Mouse (Mus musculus): ENCODE data around the gene Grhl1. TPM values are rescaled to one million over a fixed set of nuclear protein-coding genes. Genes with fewer than 3 reads are reported as not detected.

Gene Grhl1
- polyA plus RNA-seq, 1 experiment from 2014 or later, result 2.5 TPM

GRCm38 (mm10) chr12:24565311-24565710 is 6.8 kb upstream of the Grhl1 start:
- Histone ChIP-seq H3K27me3 (peaks cover 4% of the 10 kb centered on the region; the same call in 1 of the 2 replicates), H3K9me3 (no peaks in the 10 kb centered on the region), H3K4me3 (no peak overlapping the region), H3K36me3 (no peaks in the 10 kb centered on the region), H3K9ac (no peak overlapping the region), H3K27ac (no peak overlapping the region), H3K4me2 (replicated peaks) (no peak overlapping the region), H3K4me1 (no peaks in the 10 kb centered on the region)
- WGBS, result 76% methylated on average over 6 of the region's 6 CpGs
- ATAC-seq (ENCODE audit: insufficient number of reproducible peaks, insufficient read depth, low FRiP score, low TSS enrichment), result no peak

GRCm38 (mm10) chr12:24567606-24568005 is 4.5 kb upstream of the Grhl1 start:
- Histone ChIP-seq H3K9ac (no peak overlapping the region), H3K9me3 (no peaks in the 10 kb centered on the region), H3K27me3 (peaks cover 20% of the 10 kb centered on the region), H3K27ac (no peak overlapping the region), H3K4me3 (no peak overlapping the region), H3K4me1 (0 out of 2 replicates have a peak, but pooled peaks cover 2% of the 10 kb centered on the region), H3K4me2 (replicated peaks) (no peak overlapping the region), H3K36me3 (no peaks in the 10 kb centered on the region)
- WGBS, result 83% methylated on average over 3 of the region's 3 CpGs
- ATAC-seq (ENCODE audit: insufficient number of reproducible peaks, insufficient read depth, low FRiP score, low TSS enrichment), result no peak

DNA sequence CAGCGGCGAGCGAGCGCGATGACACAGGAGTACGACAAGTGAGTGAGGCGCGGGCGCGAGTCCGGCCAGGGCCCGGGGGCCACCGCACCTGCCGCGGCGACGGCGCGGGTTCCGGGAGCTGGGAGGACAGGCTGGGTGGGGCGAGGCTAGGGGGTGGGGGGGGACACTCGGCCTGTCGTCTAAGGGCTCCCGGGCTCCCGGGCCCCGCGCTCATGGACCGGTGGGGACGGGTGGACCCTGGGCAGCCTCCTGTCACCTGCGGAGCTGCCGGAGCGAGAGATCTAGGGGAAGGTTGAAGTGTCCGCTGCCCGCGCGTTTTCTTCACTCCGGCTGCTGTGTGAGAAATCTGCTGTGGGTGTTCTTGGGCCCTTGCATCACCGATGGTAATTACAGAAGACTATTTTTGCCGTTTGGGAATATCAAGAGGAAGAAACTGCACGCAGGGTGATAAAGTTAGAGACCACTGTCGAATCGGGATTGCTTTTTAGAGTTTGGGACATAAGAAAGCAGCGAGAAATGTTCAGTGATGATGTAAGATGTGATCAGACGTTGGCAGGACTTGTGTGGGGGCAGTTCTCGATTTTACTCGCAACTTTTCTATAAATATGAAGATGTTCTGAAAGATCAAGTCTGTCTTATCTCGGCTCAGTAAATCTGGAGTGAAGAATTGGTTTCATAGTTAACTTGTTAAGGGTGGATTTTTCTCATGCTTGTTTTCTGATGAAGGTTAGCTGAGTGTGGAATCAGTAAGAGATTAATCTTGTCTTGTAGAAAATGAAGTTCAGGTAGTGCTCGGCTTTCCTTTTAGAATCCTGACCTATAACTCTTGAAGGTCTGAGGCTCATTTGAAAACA is 565 bp downstream of the Grhl1 start:
- H3K4me2 ChIP-seq (replicated peaks), result peak overlapping the region; percentile 81
- peak overlapping the region; percentile 60 for H3K4me3 ChIP-seq
- H3K27me3 ChIP-seq, result peaks cover 37% of the 10 kb centered on the region
- peak; percentile 19; the same call in 1 of the 2 replicates for ATAC-seq (ENCODE audit: insufficient number of reproducible peaks, insufficient read depth, low FRiP score, low TSS enrichment)
- no peaks in the 10 kb centered on the region for H3K36me3 ChIP-seq
- H3K4me1 ChIP-seq, result 0 out of 2 replicates have a peak, but pooled peaks cover 2% of the 10 kb centered on the region
- H3K9me3 ChIP-seq, result no peaks in the 10 kb centered on the region
- 6% methylated on average over 48 of the region's 48 CpGs for WGBS
- H3K27ac ChIP-seq, result no peak overlapping the region
- peak overlapping the region; percentile 50 for H3K9ac ChIP-seq

DNA sequence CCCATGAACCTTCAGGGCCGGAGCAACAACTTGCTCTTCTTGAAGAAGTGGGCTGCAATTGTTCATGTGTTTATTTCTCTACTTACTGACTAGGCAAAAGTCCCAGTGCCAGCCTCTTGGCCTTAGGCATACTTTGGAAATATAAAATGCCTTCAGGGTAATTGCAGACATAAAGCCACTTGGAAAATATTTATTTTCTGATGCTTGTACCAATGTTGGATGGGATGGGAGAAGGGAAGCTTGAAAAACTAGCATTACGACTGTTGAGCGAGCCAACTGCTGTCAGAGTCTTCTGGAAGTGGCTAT is 1.1 kb downstream of the Grhl1 start:
- no peak overlapping the region for H3K27ac ChIP-seq
- peaks cover 37% of the 10 kb centered on the region for H3K27me3 ChIP-seq
- 0 out of 2 replicates have a peak, but pooled peaks cover 2% of the 10 kb centered on the region for H3K4me1 ChIP-seq
- no peaks in the 10 kb centered on the region for H3K36me3 ChIP-seq
- no peaks in the 10 kb centered on the region for H3K9me3 ChIP-seq
- no peak for ATAC-seq (ENCODE audit: insufficient number of reproducible peaks, insufficient read depth, low FRiP score, low TSS enrichment)
- no peak overlapping the region for H3K9ac ChIP-seq
- WGBS, result 64% methylated on average over 3 of the region's 3 CpGs
- no peak overlapping the region for H3K4me2 ChIP-seq (replicated peaks)
- no peak overlapping the region for H3K4me3 ChIP-seq

DNA sequence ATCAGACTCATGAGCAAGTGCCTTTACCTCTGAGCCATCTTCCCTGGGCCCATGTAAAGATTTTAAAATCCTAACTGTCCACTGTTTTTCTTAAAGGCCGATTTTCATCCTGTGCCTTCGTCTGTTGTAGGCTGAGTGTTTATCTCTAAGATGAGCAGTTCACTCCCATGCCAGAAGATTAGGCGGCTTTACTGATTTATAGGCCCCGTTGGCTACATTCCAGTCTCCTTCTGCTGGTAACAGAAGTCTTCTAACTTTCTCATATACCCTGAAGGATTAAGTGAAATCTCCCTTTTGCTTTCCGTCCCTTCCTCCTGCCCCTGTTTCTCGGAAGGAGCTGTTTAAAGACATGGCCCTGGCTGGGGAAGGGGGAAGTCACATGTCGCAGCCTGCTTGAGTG is 2.8 kb downstream of the Grhl1 start:
- Histone ChIP-seq H3K9me3 (no peaks in the 10 kb centered on the region), H3K36me3 (no peaks in the 10 kb centered on the region), H3K4me1 (0 out of 2 replicates have a peak, but pooled peaks cover 2% of the 10 kb centered on the region), H3K9ac (no peak overlapping the region), H3K4me2 (replicated peaks) (no peak overlapping the region), H3K27me3 (peaks cover 37% of the 10 kb centered on the region), H3K4me3 (no peak overlapping the region), H3K27ac (no peak overlapping the region)
- WGBS, result 45% methylated on average over 7 of the region's 7 CpGs
- ATAC-seq (ENCODE audit: insufficient number of reproducible peaks, insufficient read depth, low FRiP score, low TSS enrichment), result no peak

DNA sequence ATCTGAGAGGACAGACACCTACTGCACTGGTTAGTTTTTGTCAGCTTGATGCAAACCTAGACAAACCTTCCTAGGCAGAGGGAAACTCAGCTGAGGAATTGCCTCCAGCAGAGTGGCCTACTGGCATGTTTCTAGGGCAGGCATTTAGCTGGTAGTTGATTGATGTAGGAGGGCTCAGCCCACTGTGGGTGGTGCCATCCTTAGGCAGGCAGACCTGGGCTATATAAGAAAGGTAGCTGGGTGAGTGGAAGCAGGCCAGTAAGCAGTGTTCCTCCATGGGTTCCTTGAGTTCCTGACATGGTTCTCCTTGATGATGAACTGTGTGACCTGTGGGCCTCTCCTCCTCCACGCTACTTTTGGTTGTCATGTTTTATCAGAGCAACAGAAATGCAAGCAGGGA is 8.4 kb downstream of the Grhl1 start:
- no peak for ATAC-seq (ENCODE audit: insufficient number of reproducible peaks, insufficient read depth, low FRiP score, low TSS enrichment)
- Histone ChIP-seq H3K36me3 (no peaks in the 10 kb centered on the region), H3K27ac (no peak overlapping the region), H3K27me3 (no peaks in the 10 kb centered on the region), H3K9ac (no peak overlapping the region), H3K9me3 (no peaks in the 10 kb centered on the region), H3K4me2 (replicated peaks) (no peak overlapping the region), H3K4me3 (no peak overlapping the region), H3K4me1 (no peaks in the 10 kb centered on the region)
- WGBS, result 88% methylated on average over 1 of the region's 1 CpGs

GRCm38 (mm10) chr12:24580996-24581683 is 9.1 kb downstream of the Grhl1 start:
- Histone ChIP-seq H3K4me2 (replicated peaks) (no peak overlapping the region), H3K9me3 (no peaks in the 10 kb centered on the region), H3K9ac (no peak overlapping the region), H3K36me3 (no peaks in the 10 kb centered on the region), H3K4me3 (no peak overlapping the region), H3K27ac (no peak overlapping the region), H3K27me3 (no peaks in the 10 kb centered on the region), H3K4me1 (no peaks in the 10 kb centered on the region)
- ATAC-seq (ENCODE audit: insufficient number of reproducible peaks, insufficient read depth, low FRiP score, low TSS enrichment), result no peak
- WGBS, result 88% methylated on average over 14 of the region's 14 CpGs

DNA sequence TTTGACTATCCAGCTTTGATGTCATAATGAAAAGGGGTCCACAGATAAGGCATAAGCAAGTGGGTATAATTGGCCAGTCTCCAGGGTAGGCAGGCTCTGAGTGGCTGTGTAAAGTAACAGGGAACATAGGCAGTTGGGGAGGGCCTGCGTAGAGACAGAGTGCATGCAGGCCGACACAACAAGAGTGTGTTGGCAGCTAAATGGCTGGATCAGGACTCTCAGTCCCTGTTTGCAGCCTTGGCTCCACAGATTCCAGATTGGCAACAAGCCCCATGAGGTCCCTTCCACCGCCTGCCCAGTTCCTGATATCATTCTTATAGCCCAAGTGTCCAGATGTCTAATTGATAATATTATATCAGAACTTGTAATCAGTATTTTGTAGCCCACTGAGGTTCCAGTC is 11.6 kb downstream of the Grhl1 start:
- Histone ChIP-seq H3K9ac (no peak overlapping the region), H3K4me3 (no peak overlapping the region), H3K27ac (no peak overlapping the region), H3K4me1 (no peaks in the 10 kb centered on the region), H3K27me3 (no peaks in the 10 kb centered on the region), H3K36me3 (no peaks in the 10 kb centered on the region), H3K9me3 (no peaks in the 10 kb centered on the region), H3K4me2 (replicated peaks) (no peak overlapping the region)
- WGBS, result 89% methylated on average over 3 of the region's 3 CpGs
- no peak for ATAC-seq (ENCODE audit: insufficient number of reproducible peaks, insufficient read depth, low FRiP score, low TSS enrichment)

- 86% methylated on average over 8 of the region's 8 CpGs for WGBS
- no peak overlapping the region for H3K9ac ChIP-seq
- no peak for ATAC-seq (ENCODE audit: insufficient number of reproducible peaks, insufficient read depth, low FRiP score, low TSS enrichment)
- H3K36me3 ChIP-seq, result no peaks in the 10 kb centered on the region
- H3K27me3 ChIP-seq, result no peaks in the 10 kb centered on the region
- no peaks in the 10 kb centered on the region for H3K4me1 ChIP-seq
- no peaks in the 10 kb centered on the region for H3K9me3 ChIP-seq
- H3K27ac ChIP-seq, result no peak overlapping the region
- no peak overlapping the region for H3K4me2 ChIP-seq (replicated peaks)
- no peak overlapping the region for H3K4me3 ChIP-seq
These were observed 12.8 kb downstream of the Grhl1 start for GRCm38 (mm10) chr12:24584835-24585234.

GRCm38 (mm10) chr12:24586193-24586592 is 14.1 kb downstream of the Grhl1 start:
- ATAC-seq (ENCODE audit: insufficient number of reproducible peaks, insufficient read depth, low FRiP score, low TSS enrichment), result no peak
- no peak overlapping the region for H3K9ac ChIP-seq
- no peak overlapping the region for H3K27ac ChIP-seq
- 65% methylated on average over 7 of the region's 7 CpGs for WGBS
- H3K4me1 ChIP-seq, result no peaks in the 10 kb centered on the region
- H3K4me3 ChIP-seq, result no peak overlapping the region
- no peak overlapping the region for H3K4me2 ChIP-seq (replicated peaks)
- H3K36me3 ChIP-seq, result no peaks in the 10 kb centered on the region
- H3K9me3 ChIP-seq, result no peaks in the 10 kb centered on the region
- H3K27me3 ChIP-seq, result no peaks in the 10 kb centered on the region

GRCm38 (mm10) chr12:24590371-24590770 is 18.3 kb downstream of the Grhl1 start:
- no peak overlapping the region for H3K4me3 ChIP-seq
- no peaks in the 10 kb centered on the region for H3K27me3 ChIP-seq
- H3K4me1 ChIP-seq, result peaks cover 10% of the 10 kb centered on the region
- H3K27ac ChIP-seq, result no peak overlapping the region
- no peak for ATAC-seq (ENCODE audit: insufficient number of reproducible peaks, insufficient read depth, low FRiP score, low TSS enrichment)
- no peak overlapping the region for H3K9ac ChIP-seq
- 73% methylated on average over 7 of the region's 7 CpGs for WGBS
- H3K9me3 ChIP-seq, result no peaks in the 10 kb centered on the region
- H3K4me2 ChIP-seq (replicated peaks), result no peak overlapping the region
- H3K36me3 ChIP-seq, result no peaks in the 10 kb centered on the region

- H3K4me2 ChIP-seq (replicated peaks), result no peak overlapping the region
- no peaks in the 10 kb centered on the region for H3K36me3 ChIP-seq
- H3K4me3 ChIP-seq, result no peak overlapping the region
- WGBS, result 65% methylated on average over 9 of the region's 9 CpGs
- no peaks in the 10 kb centered on the region for H3K27me3 ChIP-seq
- no peak overlapping the region for H3K27ac ChIP-seq
- peaks cover 10% of the 10 kb centered on the region for H3K4me1 ChIP-seq
- no peak overlapping the region for H3K9ac ChIP-seq
- no peaks in the 10 kb centered on the region for H3K9me3 ChIP-seq
- ATAC-seq (ENCODE audit: insufficient number of reproducible peaks, insufficient read depth, low FRiP score, low TSS enrichment), result 0 out of 2 replicates have a peak, but pooled peaks have one; percentile 42
These were observed 20.0 kb downstream of the Grhl1 start for GRCm38 (mm10) chr12:24592055-24592454.

Measured in embryonic facial prominence, embryonic 12.5 days (tissue).